Mouse (Mus musculus) lung, adult 2 months (tissue): ENCODE results near the gene Ptprg.

ENCODE experiments used
- CTCF ChIP-seq: fragments of 200-500 bp; IDR thresholded peaks from 2 replicates; pipeline ENCODE4 v1.5.1; 2011; ENCODE audit warnings: mild to moderate bottlenecking, low read length, control low read depth; ENCODE audit not compliant: insufficient read depth
- POLR2A ChIP-seq: fragments of 200-500 bp; IDR thresholded peaks from 2 replicates; pipeline ENCODE4 v1.6.1; 2011; ENCODE audit warnings: low read depth, mild to moderate bottlenecking, control low read depth, low read length, borderline replicate concordance; ENCODE audit errors: extremely low read depth

DNA sequence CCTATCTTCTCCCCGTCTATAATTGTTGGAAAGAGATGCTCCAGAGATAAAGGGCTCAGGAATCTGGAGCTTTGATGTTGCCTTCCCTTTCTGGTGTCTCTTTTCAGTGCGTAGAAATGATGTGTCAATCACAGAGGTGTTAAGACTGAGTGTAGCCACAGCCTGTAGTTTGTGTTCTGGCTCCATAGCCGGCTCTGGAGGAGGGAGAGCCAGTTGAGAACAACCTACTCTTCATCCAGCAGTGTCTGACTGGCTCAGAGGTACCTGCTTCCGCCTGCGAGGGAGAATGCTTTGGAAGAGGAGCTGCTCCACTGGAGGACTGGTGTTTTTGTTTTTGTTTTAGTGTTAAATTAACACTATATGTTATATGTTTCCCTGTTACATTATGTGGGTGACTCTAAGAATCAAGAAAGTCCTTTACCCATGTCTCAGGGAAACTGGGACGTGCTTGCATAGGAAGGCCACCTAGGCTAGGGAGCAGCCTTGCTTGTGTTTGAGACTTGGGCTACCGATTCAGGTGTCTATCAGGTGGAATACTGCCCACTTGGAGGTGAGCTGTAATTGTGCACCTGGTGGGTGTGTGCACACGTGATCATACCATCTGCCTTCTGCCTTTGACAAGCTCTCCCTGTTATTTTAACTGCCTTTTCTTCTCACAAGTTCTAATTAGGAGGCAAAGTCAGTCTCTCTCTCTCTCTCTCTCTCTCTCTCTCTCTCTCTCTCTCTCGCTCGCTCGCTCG, 282.5 kb downstream of the Ptprg start:
- no peak for TF ChIP-seq CTCF
- TF ChIP-seq POLR2A: no peak
